Mouse (Mus musculus) C3H10T1/2 (cell line): Measurements from ENCODE around the gene Olfr722. TPM values are rescaled to one million over a fixed set of nuclear protein-coding genes. Genes with fewer than 3 reads are reported as not detected.

Source experiments
- polyA plus RNA-seq, 2 experiments: library from polyadenylated mRNA; unstranded; fragments of >200 nt; fragmentation: generic; extraction: Trizol; gene quantifications; one replicate each; pipeline ENCODE4 v1.2.1; 2012; ENCODE audit warnings: missing spikeins in 2 of 2

Olfr722 gene
- not detected for polyA plus RNA-seq

GRCm38 (mm10) chr14:49901899-49902298 is at the start of gene Olfr722:
Gene Olfr722, minus strand, starts transcription at chr14:49901999.

GRCm38 (mm10) chr14:49931687-49932086 is 29.9 kb upstream of the Olfr722 start, which contains the start of gene Olfr723:
Gene Olfr723, minus strand, starts transcription at chr14:49931787.

Other genes starting within 250 kb of the Olfr722 start
- gene Armh4, start 118.6 kb downstream of the Olfr722 start, polyA plus RNA-seq = not detected
- not detected for gene Olfr723, start 29.8 kb upstream of the Olfr722 start, polyA plus RNA-seq
- not detected for gene Olfr724, start 61.3 kb upstream of the Olfr722 start, polyA plus RNA-seq
- gene Olfr725, start 138.4 kb upstream of the Olfr722 start, polyA plus RNA-seq = not detected
- not detected for gene Olfr726, start 189.0 kb upstream of the Olfr722 start, polyA plus RNA-seq
- gene Olfr727, start 221.2 kb upstream of the Olfr722 start, polyA plus RNA-seq = not detected
- gene Olfr728, start 240.7 kb upstream of the Olfr722 start, polyA plus RNA-seq = not detected